Mouse (Mus musculus) myocyte (in vitro differentiated cells): Measurements from ENCODE around the gene Odaph.

ENCODE experiments used
- MYOG ChIP-seq, 3 experiments: IDR thresholded peaks; one replicate each; pipeline ENCODE4 v1.6.1; 2011; ENCODE audit warnings: control low read depth in 2 of 3, low read depth in 2 of 3, mild to moderate bottlenecking in 2 of 3; ENCODE audit not compliant: insufficient read length in 2 of 3, control insufficient read depth in 1 of 3, insufficient read depth in 1 of 3
- POLR2A ChIP-seq: IDR thresholded peaks from one replicate; pipeline ENCODE4 v1.6.1; 2011; ENCODE audit warnings: low read depth, mild to moderate bottlenecking, control low read depth, moderate library complexity; ENCODE audit not compliant: insufficient read length
- USF1 ChIP-seq: IDR thresholded peaks from one replicate; pipeline ENCODE4 v1.6.1; 2011; ENCODE audit warnings: low read depth, mild to moderate bottlenecking, control low read depth, moderate library complexity

DNA sequence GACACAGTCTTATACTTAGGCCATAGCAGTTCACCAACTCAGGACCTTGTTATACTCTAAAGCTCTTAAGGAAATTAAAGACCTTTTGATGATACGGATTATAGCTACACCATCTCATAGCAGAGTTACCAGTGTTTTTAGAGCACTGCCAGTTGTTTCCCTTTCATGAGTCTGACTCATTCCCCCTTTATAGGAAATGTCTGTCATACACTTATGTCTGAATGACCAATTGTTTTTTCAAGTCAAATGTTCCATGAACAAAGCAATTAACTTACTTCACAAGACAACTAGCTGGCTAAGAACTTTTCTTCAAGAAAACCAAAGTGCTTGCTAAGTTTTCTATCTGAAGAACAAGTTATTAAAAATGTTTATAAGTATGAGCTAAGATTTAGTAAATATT, 27.3 kb upstream of the Odaph start:
- TF ChIP-seq MYOG (IDR thresholded peaks at IDR 0.05; ENCODE audit: control insufficient read depth in 1 of 3, insufficient read depth in 1 of 3, insufficient read length in 2 of 3, low read depth in 2 of 3) (no peak), POLR2A (no peak), USF1 (no peak)
